Mouse (Mus musculus) G1E (cell line): ENCODE data around the gene Spata9.

Experiments used
- CTCF ChIP-seq: IDR thresholded peaks from 2 replicates; pipeline ENCODE4 v1.5.1; 2012; ENCODE audit warnings: low read depth, low read length, inconsistent platforms, mixed read lengths
- GATA1 ChIP-seq: IDR thresholded peaks from 2 replicates; pipeline ENCODE4 v1.6.1; 2012; ENCODE audit warnings: borderline replicate concordance, low read length, inconsistent platforms, mixed read lengths
- GATA2 ChIP-seq: IDR thresholded peaks from 2 replicates; pipeline ENCODE4 v1.6.1; 2012; ENCODE audit warnings: low read depth, low read length, inconsistent platforms, borderline replicate concordance
- POLR2AphosphoS5 ChIP-seq: IDR thresholded peaks from 2 replicates; pipeline ENCODE4 v1.6.1; 2012; ENCODE audit warnings: low read depth, low read length, inconsistent platforms; ENCODE audit not compliant: insufficient replicate concordance
- TAL1 ChIP-seq: conservative IDR thresholded peaks from 2 replicates; pipeline ENCODE4 v1.6.1; 2012; ENCODE audit warnings: low read depth, low read length, inconsistent platforms, mixed read lengths

DNA sequence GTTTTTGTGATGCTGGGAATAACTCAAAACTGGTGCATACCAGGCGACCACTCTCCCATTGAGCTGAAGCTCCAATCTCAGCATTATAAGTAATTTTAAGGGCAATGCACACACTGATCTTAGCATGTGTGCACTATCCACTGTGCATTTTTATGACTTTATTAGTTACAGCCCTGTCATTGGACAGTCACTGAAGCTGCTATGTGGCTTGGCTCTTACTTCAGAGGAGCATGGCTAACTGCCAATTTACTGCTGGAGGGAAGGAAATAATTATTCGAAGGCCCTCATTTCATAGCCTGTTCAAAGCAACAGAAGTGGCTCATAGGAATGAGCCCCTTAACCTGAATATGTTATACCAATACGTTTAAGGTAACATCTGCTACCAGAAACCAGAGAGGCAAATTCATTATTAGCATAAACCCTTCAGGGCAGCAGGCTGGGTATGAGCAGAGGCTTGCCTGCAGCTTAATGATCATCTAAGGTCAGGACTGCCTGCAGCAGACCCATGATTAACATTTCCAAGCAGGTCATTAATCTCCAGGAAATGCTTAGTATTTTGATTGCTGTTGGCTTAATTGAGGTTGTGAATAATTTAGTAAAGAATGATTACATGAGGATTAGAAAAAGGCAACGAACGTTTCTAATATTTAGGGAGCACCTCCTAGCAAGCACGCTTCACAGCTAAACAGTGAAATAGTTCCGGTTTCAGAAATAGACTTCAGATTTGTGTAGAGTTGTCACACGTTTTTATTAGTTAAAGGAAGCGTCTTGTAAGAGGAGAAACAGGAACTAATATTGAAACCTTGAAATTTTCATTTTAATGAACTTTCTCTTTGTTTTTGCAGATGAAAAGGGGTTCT, 25.4 kb downstream of the Spata9 start:
- no peak for TF ChIP-seq GATA1
- TF ChIP-seq CTCF = no peak
- TF ChIP-seq TAL1 = no peak
- TF ChIP-seq POLR2AphosphoS5 = no peak
- no peak for TF ChIP-seq GATA2
